Mouse (Mus musculus) mammary gland, adult 2 months (tissue): ENCODE results near the gene Exd1. TPM values are rescaled to one million over a fixed set of nuclear protein-coding genes. Genes with fewer than 3 reads are reported as not detected.

Experiments
- polyA plus RNA-seq: library from polyadenylated mRNA; depleted of rRNA; stranded (reverse); fragments of >200 nt; gene quantifications from 2 replicates; pipeline ENCODE4 v1.2.3, GENCODE M21; 2012; ENCODE audit warnings: low replicate concordance; rRNA removed

The Exd1 gene
- 0.80 and 1.7 TPM in 2 replicates for polyA plus RNA-seq

DNA sequence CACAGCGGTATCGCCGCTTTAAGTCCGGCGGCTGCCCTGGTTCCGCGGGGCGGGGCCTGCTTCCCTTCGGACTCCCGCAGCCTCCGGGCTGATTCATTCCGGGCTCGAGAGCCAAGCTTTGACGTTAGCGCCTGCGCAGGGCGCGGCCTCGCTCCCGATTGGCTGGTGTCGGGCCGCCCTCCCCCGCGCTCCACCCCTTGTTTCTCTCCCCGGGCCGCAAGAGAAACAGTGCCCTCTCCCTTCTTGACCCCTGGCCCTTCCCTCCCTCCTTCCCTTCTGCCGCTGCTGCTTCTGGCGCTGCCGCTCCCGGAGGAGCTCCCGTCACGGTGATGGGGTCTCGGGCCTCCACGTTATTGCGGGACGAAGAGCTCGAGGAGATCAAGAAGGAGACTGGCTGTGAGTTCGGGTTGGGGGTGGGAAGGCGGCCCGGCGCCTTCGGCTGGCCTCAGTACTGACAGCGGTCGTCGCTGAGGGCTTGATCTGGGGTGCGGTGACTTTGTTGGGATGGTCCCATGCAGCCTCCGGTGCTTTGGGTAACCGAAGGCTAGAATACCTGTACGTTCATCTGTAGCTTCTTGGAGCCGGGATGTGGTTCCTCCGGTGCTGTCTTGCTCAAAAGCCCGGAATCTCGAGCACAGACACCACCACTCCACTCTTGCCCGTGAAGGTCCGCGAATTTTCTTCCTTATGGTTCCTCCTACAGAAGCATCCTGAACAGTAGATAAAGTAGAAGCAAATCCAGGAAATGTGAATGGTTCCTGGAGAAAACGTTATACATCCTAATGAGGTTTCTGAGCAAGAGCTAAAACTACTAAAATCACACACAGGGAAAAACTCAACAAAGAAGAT, at the start of gene Exd1, which contains the start of gene Chp1:
Exd1 (minus strand) TSS at position 106 of the 849 bp plus-strand sequence.
Chp1 (plus strand) TSS at position 176 of the 849 bp plus-strand sequence.

DNA sequence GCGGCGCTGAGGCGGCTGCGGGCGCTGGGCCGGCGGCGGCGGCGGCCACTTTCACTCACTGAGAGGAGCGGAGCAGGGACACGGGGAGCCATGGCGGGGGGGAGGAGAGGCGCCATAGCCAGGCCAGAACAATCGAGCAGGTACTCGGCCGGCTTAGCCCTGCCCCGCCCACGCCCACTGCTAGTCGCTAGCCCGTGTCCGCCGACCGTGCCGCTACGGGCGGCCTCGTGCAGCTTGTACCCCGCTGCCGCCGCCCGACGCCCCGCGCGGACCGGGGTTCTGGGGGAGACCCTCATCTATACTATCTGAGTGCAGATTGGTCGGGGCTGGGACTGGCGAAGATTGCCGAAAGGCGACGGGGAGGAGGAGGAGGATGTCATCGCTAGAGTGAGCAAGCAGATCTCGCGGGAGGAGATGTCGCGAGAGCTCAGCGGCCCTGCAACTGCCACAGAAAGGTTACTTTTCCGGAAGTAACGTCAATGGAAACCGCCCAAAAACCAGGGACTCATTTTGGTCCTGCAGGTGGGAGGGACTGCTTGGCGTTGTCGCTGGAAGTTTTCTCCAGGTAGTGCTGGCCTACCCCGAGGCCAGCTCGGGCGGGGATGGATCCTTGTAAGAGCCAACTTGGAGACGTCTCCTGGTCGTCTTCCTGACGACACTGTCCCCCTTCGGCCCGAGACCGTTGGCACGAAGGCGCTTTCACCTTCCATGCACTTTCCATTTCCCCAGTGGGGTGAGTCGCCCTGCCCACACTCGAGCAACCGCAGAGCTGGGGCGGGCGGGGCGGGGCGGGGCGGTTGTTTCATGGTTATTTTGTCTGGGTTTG, 69.6 kb downstream of the Exd1 start, which contains the start of gene Ino80:
Ino80 (minus strand) TSS at position 117 of the 826 bp plus-strand sequence.

Other genes with a start within 250 kb of the Exd1 start
- gene Dll4, start 221.8 kb downstream of the Exd1 start, polyA plus RNA-seq = 17.0 and 24.0 TPM in 2 replicates
- 8.4 and 31.1 TPM in 2 replicates for gene Chac1, start 196.4 kb downstream of the Exd1 start, polyA plus RNA-seq
- 7.6 and 9.3 TPM in 2 replicates for gene Ino80, start 69.9 kb downstream of the Exd1 start, polyA plus RNA-seq
- gene Chp1, start 70 bp upstream of the Exd1 start, polyA plus RNA-seq = 154 and 378 TPM in 2 replicates
- 0.36 and 0.55 TPM in 2 replicates for gene Nusap1, start 70.7 kb upstream of the Exd1 start, polyA plus RNA-seq
- gene Oip5, start 70.8 kb upstream of the Exd1 start, polyA plus RNA-seq = 1.3 and 2.0 TPM in 2 replicates
- gene Ndufaf1, start 115.2 kb upstream of the Exd1 start, polyA plus RNA-seq = 2.7 and 7.4 TPM in 2 replicates
- 7.4 and 9.9 TPM in 2 replicates for gene Rtf1, start 127.4 kb upstream of the Exd1 start, polyA plus RNA-seq
- 4.6 and 7.2 TPM in 2 replicates for gene Itpka, start 194.7 kb upstream of the Exd1 start, polyA plus RNA-seq
- gene Ltk, start 212.8 kb upstream of the Exd1 start, polyA plus RNA-seq = 5.6 and 8.0 TPM in 2 replicates
- 26.8 and 36.7 TPM in 2 replicates for gene Rpap1, start 239.9 kb upstream of the Exd1 start, polyA plus RNA-seq